Mouse (Mus musculus): ENCODE data around the gene Tmem107. TPM values are rescaled to one million over a fixed set of nuclear protein-coding genes. Genes with fewer than 3 reads are reported as not detected.

Gene Tmem107
- polyA plus RNA-seq, 1 experiment from 2014 or later, result 43.5 TPM

- Histone ChIP-seq H3K27me3 (ENCODE audit: control insufficient read depth, insufficient read depth, low read length) (no peaks in the 10 kb centered on the region), H3K27ac (ENCODE audit: low read depth, low read length) (peak overlapping the region; percentile 51), H3K4me2 (ENCODE audit: low read depth) (peak overlapping the region; percentile 89), H3K36me3 (ENCODE audit: control insufficient read depth, insufficient read depth, low read length) (peaks cover 12% of the 10 kb centered on the region), H3K9me3 (ENCODE audit: control insufficient read depth, low read length) (no peaks in the 10 kb centered on the region), H3K4me1 (ENCODE audit: control insufficient read depth, insufficient read depth, low read length) (peaks cover 41% of the 10 kb centered on the region), H3K4me3 (ENCODE audit: low read depth, low read length) (peak overlapping the region; percentile 51), H3K9ac (ENCODE audit: low read length) (peak overlapping the region; percentile 64)
- WGBS, result under 1% methylated on average over 19 of the region's 19 CpGs
- peak; percentile 46 for ATAC-seq (ENCODE audit: insufficient read depth, low FRiP score, low TSS enrichment)
- peak; percentile 92 for DNase-seq (ENCODE audit: low spot score)
Measured at GRCm38 (mm10) chr11:69098762-69099091, 28.1 kb downstream of the Tmem107 start.

GRCm38 (mm10) chr11:69099177-69099914, 28.7 kb downstream of the Tmem107 start:
- peaks cover 40% of the 10 kb centered on the region for H3K4me1 ChIP-seq (ENCODE audit: control insufficient read depth, insufficient read depth, low read length)
- H3K4me3 ChIP-seq (ENCODE audit: low read depth, low read length), result peak overlapping the region; percentile 51
- no peaks in the 10 kb centered on the region for H3K27me3 ChIP-seq (ENCODE audit: control insufficient read depth, insufficient read depth, low read length)
- ATAC-seq (ENCODE audit: insufficient read depth, low FRiP score, low TSS enrichment), result no peak
- H3K4me2 ChIP-seq (ENCODE audit: low read depth), result peak overlapping the region; percentile 89
- no peaks in the 10 kb centered on the region for H3K9me3 ChIP-seq (ENCODE audit: control insufficient read depth, low read length)
- DNase-seq (ENCODE audit: low spot score), result peak; percentile 43
- H3K36me3 ChIP-seq (ENCODE audit: control insufficient read depth, insufficient read depth, low read length), result peaks cover 18% of the 10 kb centered on the region
- 2% methylated on average over 22 of the region's 22 CpGs for WGBS
- peak overlapping the region; percentile 64 for H3K9ac ChIP-seq (ENCODE audit: low read length)
- H3K27ac ChIP-seq (ENCODE audit: low read depth, low read length), result peak overlapping the region; percentile 51

- 2% methylated on average over 23 of the region's 23 CpGs for WGBS
- peaks cover 20% of the 10 kb centered on the region for H3K36me3 ChIP-seq (ENCODE audit: control insufficient read depth, insufficient read depth, low read length)
- peaks cover 39% of the 10 kb centered on the region for H3K4me1 ChIP-seq (ENCODE audit: control insufficient read depth, insufficient read depth, low read length)
- H3K4me3 ChIP-seq (ENCODE audit: low read depth, low read length), result peak overlapping the region; percentile 51
- H3K27me3 ChIP-seq (ENCODE audit: control insufficient read depth, insufficient read depth, low read length), result no peaks in the 10 kb centered on the region
- no peak overlapping the region for H3K27ac ChIP-seq (ENCODE audit: low read depth, low read length)
- peak overlapping the region; percentile 64 for H3K9ac ChIP-seq (ENCODE audit: low read length)
- no peaks in the 10 kb centered on the region for H3K9me3 ChIP-seq (ENCODE audit: control insufficient read depth, low read length)
- H3K4me2 ChIP-seq (ENCODE audit: low read depth), result peak overlapping the region; percentile 89
- 0 out of 2 replicates have a peak, but pooled peaks have one; percentile 28 for ATAC-seq (ENCODE audit: insufficient read depth, low FRiP score, low TSS enrichment)
- peak; percentile 87 for DNase-seq (ENCODE audit: low spot score)
Measured at GRCm38 (mm10) chr11:69099915-69100345, 29.3 kb downstream of the Tmem107 start.

- Histone ChIP-seq H3K4me2 (ENCODE audit: low read depth) (peak overlapping the region; percentile 89; the same call in 1 of the 2 replicates), H3K4me3 (ENCODE audit: low read depth, low read length) (no peak overlapping the region), H3K36me3 (ENCODE audit: control insufficient read depth, insufficient read depth, low read length) (peaks cover 25% of the 10 kb centered on the region), H3K27ac (ENCODE audit: low read depth, low read length) (no peak overlapping the region), H3K4me1 (ENCODE audit: control insufficient read depth, insufficient read depth, low read length) (peaks cover 33% of the 10 kb centered on the region), H3K27me3 (ENCODE audit: control insufficient read depth, insufficient read depth, low read length) (no peaks in the 10 kb centered on the region), H3K9me3 (ENCODE audit: control insufficient read depth, low read length) (no peaks in the 10 kb centered on the region), H3K9ac (ENCODE audit: low read length) (no peak overlapping the region)
- no peak for DNase-seq (ENCODE audit: low spot score)
- 91% methylated on average over 20 of the region's 20 CpGs for WGBS
- no peak for ATAC-seq (ENCODE audit: insufficient read depth, low FRiP score, low TSS enrichment)
Measured at GRCm38 (mm10) chr11:69100639-69101360, 30.2 kb downstream of the Tmem107 start.

GRCm38 (mm10) chr11:69101604-69102402, 31.2 kb downstream of the Tmem107 start:
- no peak overlapping the region for H3K4me3 ChIP-seq (ENCODE audit: low read depth, low read length)
- DNase-seq (ENCODE audit: low spot score) (no peak), ATAC-seq (ENCODE audit: insufficient read depth, low FRiP score, low TSS enrichment) (no peak)
- no peak overlapping the region for H3K4me2 ChIP-seq (ENCODE audit: low read depth)
- no peaks in the 10 kb centered on the region for H3K9me3 ChIP-seq (ENCODE audit: control insufficient read depth, low read length)
- peaks cover 28% of the 10 kb centered on the region for H3K4me1 ChIP-seq (ENCODE audit: control insufficient read depth, insufficient read depth, low read length)
- 88% methylated on average over 21 of the region's 21 CpGs for WGBS
- H3K36me3 ChIP-seq (ENCODE audit: control insufficient read depth, insufficient read depth, low read length), result peaks cover 29% of the 10 kb centered on the region
- no peaks in the 10 kb centered on the region for H3K27me3 ChIP-seq (ENCODE audit: control insufficient read depth, insufficient read depth, low read length)
- no peak overlapping the region for H3K27ac ChIP-seq (ENCODE audit: low read depth, low read length)
- H3K9ac ChIP-seq (ENCODE audit: low read length), result no peak overlapping the region

- Histone ChIP-seq H3K4me3 (ENCODE audit: low read depth, low read length) (no peak overlapping the region), H3K36me3 (ENCODE audit: control insufficient read depth, insufficient read depth, low read length) (peaks cover 29% of the 10 kb centered on the region), H3K9me3 (ENCODE audit: control insufficient read depth, low read length) (no peaks in the 10 kb centered on the region), H3K27ac (ENCODE audit: low read depth, low read length) (no peak overlapping the region), H3K4me2 (ENCODE audit: low read depth) (no peak overlapping the region), H3K9ac (ENCODE audit: low read length) (no peak overlapping the region), H3K27me3 (ENCODE audit: control insufficient read depth, insufficient read depth, low read length) (no peaks in the 10 kb centered on the region), H3K4me1 (ENCODE audit: control insufficient read depth, insufficient read depth, low read length) (peaks cover 23% of the 10 kb centered on the region)
- no peak for ATAC-seq (ENCODE audit: insufficient read depth, low FRiP score, low TSS enrichment)
- no peak for DNase-seq (ENCODE audit: low spot score)
- 85% methylated on average over 7 of the region's 7 CpGs for WGBS
Measured at GRCm38 (mm10) chr11:69102403-69102725, 31.8 kb downstream of the Tmem107 start.

GRCm38 (mm10) chr11:69103121-69103520, 32.5 kb downstream of the Tmem107 start:
- 92% methylated on average over 14 of the region's 14 CpGs for WGBS
- Histone ChIP-seq H3K36me3 (ENCODE audit: control insufficient read depth, insufficient read depth, low read length) (peaks cover 29% of the 10 kb centered on the region), H3K27me3 (ENCODE audit: control insufficient read depth, insufficient read depth, low read length) (no peaks in the 10 kb centered on the region), H3K4me3 (ENCODE audit: low read depth, low read length) (no peak overlapping the region), H3K9me3 (ENCODE audit: control insufficient read depth, low read length) (no peaks in the 10 kb centered on the region), H3K4me1 (ENCODE audit: control insufficient read depth, insufficient read depth, low read length) (peaks cover 15% of the 10 kb centered on the region), H3K4me2 (ENCODE audit: low read depth) (no peak overlapping the region), H3K27ac (ENCODE audit: low read depth, low read length) (no peak overlapping the region), H3K9ac (ENCODE audit: low read length) (no peak overlapping the region)
- ATAC-seq (ENCODE audit: insufficient read depth, low FRiP score, low TSS enrichment) (no peak), DNase-seq (ENCODE audit: low spot score) (no peak)

GRCm38 (mm10) chr11:69103531-69104435, 33.2 kb downstream of the Tmem107 start:
- WGBS, result 96% methylated on average over 15 of the region's 15 CpGs
- DNase-seq (ENCODE audit: low spot score) (no peak), ATAC-seq (ENCODE audit: insufficient read depth, low FRiP score, low TSS enrichment) (no peak)
- Histone ChIP-seq H3K4me3 (ENCODE audit: low read depth, low read length) (no peak overlapping the region), H3K4me1 (ENCODE audit: control insufficient read depth, insufficient read depth, low read length) (peaks cover 10% of the 10 kb centered on the region), H3K27ac (ENCODE audit: low read depth, low read length) (no peak overlapping the region), H3K9me3 (ENCODE audit: control insufficient read depth, low read length) (no peaks in the 10 kb centered on the region), H3K9ac (ENCODE audit: low read length) (no peak overlapping the region), H3K36me3 (ENCODE audit: control insufficient read depth, insufficient read depth, low read length) (peaks cover 31% of the 10 kb centered on the region), H3K4me2 (ENCODE audit: low read depth) (no peak overlapping the region), H3K27me3 (ENCODE audit: control insufficient read depth, insufficient read depth, low read length) (no peaks in the 10 kb centered on the region)
